Mouse (Mus musculus) heart, postnatal 36 days (tissue): ENCODE data around the gene Gm20388. TPM values are rescaled to one million over a fixed set of nuclear protein-coding genes. Genes with fewer than 3 reads are reported as not detected.
A peak's percentile ranks its signal among the peaks of the same experiment; 100 is the strongest.

Source experiments
- DNase-seq, 2 experiments: peaks; one replicate each; pipeline ENCODE4 v3.0.0; 2021 to 2022
- intact Hi-C: fragments of 180-260 bp; cut with DNase I; formaldehyde crosslinking; loops from one replicate; pipeline ENCODE4 v1.15.1; 2025
- total RNA-seq, 2 experiments: library from RNA; stranded (reverse); gene quantifications; 2 replicates each; pipeline ENCODE4 v1.2.3; 2021

The Gm20388 gene
- total RNA-seq, 2 experiments from 2014 or later: 3.5 to 4.9 TPM

DNA sequence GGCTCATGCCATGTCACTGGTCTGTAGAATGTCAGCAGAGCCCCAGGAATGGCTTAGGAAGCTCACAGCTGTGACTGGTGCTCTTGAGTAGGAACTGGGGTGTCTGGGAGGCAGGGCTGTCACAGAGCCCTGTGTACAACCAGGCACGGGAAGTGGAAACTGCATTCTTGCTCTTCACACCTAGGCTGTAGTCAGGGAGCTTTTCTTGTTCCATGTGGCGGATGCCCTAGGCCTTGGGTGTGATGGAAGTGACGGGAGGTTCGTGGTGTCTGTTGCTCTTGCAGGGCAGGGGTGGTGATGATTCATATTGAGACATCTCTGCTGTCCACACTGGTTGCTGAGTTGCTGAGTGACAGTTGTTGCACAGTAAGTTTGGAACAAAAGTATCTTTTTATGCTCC, 2084.5 kb downstream of the Gm20388 start:
- intact Hi-C loops: no loop called here
- no peak for DNase-seq

GRCm38 (mm10) chr8:121995895-121996294, 2085.3 kb downstream of the Gm20388 start:
- intact Hi-C loops: no loop called here
- no peak for DNase-seq

- intact Hi-C loops: no loop called here
- DNase-seq: no peak
Observed at GRCm38 (mm10) chr8:121998631-121999030, 2088.0 kb downstream of the Gm20388 start.

- intact Hi-C loops: no loop called here
- DNase-seq: no peak
Observed at GRCm38 (mm10) chr8:121999211-121999610, 2088.6 kb downstream of the Gm20388 start.

DNA sequence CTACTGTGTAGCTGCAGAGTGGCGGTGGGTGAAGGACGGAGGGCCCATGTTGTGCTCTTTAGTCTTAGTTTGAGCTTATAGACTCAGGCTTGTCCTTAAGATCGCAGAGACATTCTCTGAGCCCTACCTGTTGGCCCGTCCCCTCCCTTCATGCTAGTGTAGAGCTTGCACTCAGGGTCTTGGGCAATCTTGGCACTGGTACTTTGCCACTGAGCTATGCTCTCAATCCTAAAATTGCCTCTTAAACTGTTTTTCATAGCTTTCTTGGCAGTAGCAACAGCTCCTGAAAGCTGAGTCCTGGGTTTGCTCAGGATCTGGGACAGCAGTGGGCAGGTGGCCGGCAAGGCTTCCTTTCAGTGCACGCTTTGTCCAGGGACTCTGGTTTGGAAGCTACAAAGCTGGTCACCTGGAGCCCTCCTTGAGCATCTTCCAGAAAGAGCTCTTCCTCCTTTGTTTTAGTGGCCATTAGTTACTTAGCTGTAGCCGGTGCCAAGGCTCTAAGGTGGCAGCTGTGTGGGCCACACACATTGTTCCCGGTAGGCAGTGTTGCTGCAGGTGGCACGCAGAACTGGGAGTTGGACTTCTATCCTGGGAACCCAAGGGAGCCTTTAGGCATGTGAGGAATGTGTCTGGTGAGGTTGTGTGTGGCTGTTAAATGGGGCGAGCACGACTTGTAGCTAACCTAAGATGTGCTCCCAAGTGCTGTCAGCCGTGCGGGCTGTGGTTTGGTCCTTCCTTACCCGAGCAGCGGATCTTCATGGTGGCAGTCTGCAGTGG, 2090.9 kb downstream of the Gm20388 start:
- intact Hi-C loops: loop anchor here (5.0 kb wide), 1 partner anchor 136 kb away; no protein-coding TSS in a partner anchor
- no peak for DNase-seq

DNA sequence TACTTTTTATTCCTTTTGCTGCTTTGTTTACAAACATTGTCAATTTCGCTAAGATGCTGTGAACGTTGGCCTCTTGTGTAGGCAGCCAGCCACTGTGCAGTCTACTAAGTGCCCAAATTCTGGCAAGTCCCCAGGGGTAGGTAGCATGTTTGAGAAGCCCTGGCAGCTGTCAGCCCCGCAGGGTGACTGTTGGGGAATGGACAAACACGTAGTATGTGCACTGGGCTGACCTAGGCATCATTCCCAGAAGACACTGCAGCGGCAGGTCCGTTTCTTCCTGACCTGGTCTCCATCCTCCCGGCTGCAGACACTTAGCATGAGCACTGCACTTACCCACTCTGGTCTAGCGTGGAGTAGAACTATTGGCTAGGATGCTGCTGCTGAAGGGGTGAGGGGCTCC, 2093.0 kb downstream of the Gm20388 start:
- peak in 1 of 2 experiments; percentile 16 for DNase-seq

GRCm38 (mm10) chr8:122004131-122004530, 2093.5 kb downstream of the Gm20388 start:
- intact Hi-C loops: loop anchor here (5.0 kb wide), 1 partner anchor 133 kb away; no protein-coding TSS in a partner anchor
- no peak for DNase-seq

More for the DNA sequence above, 2093.0 kb downstream of the Gm20388 start:
- intact Hi-C loops: loop anchor here (5.0 kb wide), 1 partner anchor 134 kb away; no protein-coding TSS in a partner anchor

GRCm38 (mm10) chr8:122005422-122006204, 2095.0 kb downstream of the Gm20388 start:
- intact Hi-C loops: no loop called here

GRCm38 (mm10) chr8:122006688-122007484, 2096.2 kb downstream of the Gm20388 start:
- no peak for DNase-seq
- intact Hi-C loops: no loop called here

More at GRCm38 (mm10) chr8:122005422-122006204, 2095.0 kb downstream of the Gm20388 start:
- no peak for DNase-seq

GRCm38 (mm10) chr8:122008395-122008794, 2097.8 kb downstream of the Gm20388 start:
- intact Hi-C loops: no loop called here
- DNase-seq: no peak

DNA sequence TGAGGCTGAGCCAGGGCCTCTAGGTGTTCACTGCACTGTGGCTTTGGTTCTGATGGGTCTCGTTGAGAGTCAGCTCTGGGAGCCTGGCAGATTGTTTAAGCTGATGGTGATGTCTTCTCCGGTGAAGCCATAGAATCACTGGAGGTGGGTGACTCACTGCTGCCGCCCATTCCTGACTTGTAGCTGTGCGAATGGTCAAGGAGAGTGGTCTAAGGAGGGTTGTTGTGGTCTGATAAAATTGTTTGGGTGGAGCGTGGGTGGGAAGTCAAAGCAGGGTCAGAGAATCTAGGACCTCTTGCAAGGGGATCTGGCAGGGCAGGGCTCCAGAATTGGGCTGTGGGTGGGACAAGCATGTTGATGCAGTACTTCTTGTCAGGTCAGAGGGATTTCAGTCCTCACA, 2100.0 kb downstream of the Gm20388 start:
- intact Hi-C loops: no loop called here
- no peak for DNase-seq

GRCm38 (mm10) chr8:122011066-122011588, 2100.5 kb downstream of the Gm20388 start:
- intact Hi-C loops: no loop called here
- DNase-seq: no peak

DNA sequence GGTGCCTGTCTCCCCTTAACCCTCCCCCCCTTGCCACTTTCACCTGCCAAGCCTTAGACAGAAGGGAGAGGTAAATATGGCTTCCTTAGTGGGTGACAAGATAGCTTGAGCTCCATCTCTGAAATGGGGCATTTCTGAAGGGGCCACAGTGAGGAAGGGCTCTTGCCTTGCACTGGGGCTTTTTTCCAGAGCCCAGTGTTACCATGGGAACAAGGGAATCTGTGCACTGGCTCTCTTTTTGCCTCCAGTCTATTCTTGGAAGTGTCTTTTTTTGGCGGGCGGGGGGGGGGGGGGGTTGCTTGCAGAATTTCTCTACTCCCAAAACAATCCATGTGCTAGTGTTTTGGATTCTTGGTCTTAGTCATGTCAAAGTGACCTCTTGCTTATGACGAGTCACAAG, 2104.0 kb downstream of the Gm20388 start:
- no peak for DNase-seq
- intact Hi-C loops: no loop called here

GRCm38 (mm10) chr8:122018046-122018831, 2107.6 kb downstream of the Gm20388 start:
- DNase-seq: peak; percentile 36 to 44
- intact Hi-C loops: no loop called here

DNA sequence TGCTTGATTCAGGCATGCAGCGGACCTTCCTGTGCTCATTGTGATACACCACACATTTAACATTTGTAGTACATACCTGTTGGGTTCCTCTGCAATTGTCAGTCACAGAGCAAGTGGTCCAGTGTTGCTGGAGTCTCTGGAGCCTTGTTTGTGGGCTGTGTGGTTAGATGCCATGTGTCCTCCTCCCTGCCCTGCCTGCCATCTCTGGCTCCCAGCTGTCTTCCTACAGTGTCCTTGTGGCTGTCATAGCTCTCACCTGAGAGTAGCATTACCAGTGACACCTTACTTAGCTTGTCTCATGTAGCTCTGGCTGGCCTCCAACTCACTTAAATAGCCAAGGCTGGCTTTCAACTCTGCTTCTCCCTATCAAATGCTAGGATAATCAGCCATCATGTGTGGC, 2108.5 kb downstream of the Gm20388 start:
- intact Hi-C loops: no loop called here
- DNase-seq: no peak

DNA sequence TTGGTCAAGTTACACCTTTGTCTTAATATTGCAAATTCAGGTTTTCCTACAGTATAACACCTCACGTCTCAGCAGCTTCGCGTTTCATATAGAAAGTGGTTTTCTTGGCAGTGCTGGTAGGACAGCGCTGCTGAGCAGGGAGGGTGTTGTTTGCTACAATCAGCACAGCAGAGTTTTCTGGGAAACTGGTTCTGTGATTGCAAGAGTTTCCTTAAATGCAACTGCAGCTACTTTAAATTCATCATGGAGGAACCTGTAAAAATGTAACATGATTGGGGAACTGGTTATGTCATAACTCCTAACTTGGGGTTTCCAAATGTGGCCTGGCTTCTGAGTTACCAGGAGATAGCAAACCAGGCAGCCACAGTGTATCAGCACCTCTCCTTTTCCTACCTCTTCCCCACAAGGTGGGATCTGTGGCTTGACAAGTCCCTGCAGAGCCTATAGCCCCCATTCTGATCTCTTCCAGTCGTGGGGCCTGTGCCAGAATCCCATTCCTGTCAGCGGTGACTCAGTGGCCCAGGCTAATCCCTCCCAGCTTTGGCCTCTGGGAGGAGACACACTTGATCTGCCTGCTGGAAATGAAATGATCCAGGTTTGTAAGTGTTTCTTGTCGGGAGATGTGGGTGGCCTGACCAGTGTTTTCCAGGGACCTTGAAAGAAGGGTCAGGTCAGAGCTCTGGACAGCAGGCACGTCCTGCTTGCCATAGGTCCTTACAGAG, 2109.6 kb downstream of the Gm20388 start:
- intact Hi-C loops: no loop called here
- no peak for DNase-seq

DNA sequence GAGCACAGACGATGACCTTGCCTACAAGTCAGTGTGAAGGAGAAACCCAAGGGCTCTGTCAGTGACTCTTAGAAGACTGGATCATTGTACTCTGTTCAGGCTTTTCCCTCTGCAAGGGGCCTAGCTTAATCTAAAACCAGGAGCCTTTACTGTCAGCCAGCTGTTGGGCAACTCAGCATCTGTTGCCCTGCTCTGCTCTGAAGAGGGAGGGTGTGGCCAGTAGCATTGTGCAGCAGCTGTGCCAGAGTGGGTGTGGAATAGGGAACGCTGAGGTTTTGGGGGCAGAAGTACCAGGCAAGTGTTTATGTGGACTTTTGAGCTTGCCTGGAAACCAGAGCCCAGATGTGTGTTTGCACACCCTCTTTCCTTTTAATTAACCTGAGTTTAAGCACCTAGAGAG, 2111.1 kb downstream of the Gm20388 start:
- DNase-seq: no peak
- intact Hi-C loops: no loop called here

- DNase-seq: no peak
- intact Hi-C loops: no loop called here
Observed at GRCm38 (mm10) chr8:122022274-122022673, 2111.6 kb downstream of the Gm20388 start.

- intact Hi-C loops: no loop called here
- DNase-seq: no peak
Observed at GRCm38 (mm10) chr8:122022705-122023104, 2112.1 kb downstream of the Gm20388 start.
